ENCODE assay signal across 17 mouse cellular contexts in the genomic region with DNA sequence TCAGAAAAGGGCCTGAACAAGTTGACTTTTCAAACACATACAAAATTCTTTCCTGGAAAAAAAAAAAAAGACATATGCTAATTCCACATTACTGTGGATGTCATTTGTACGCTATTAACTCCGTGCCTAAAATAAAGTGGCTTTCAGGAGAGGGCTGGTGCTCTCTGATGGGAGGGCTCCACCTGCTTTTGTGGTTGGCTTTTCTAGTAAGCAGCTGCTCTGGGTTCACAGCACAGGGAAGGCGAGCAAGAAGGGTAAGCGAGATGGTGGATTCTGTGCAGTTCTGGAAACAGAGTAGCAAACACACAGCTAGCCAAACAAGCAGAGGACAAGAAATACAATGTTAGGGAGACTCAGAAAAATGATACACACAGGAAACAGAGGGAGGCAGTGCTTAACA. TPM values are rescaled to one million over a fixed set of nuclear protein-coding genes. Genes with fewer than 3 reads are reported as not detected.
DNase-seq lines count a peak whose midpoint lies in the region; ATAC-seq and TF ChIP-seq lines count a peak whose summit lies in the region.
"Had no signal": no experiment of that assay in that cellular context is flagged by ENCODE, and none has a peak within 500 bp of the region (broad histone marks: within the 10 kb centered on the region; RNA-seq: fewer than 3 reads in every experiment).

No protein-coding gene starts in this region.

- intact Hi-C loops in left cerebral cortex, adult 2 months (cut with DNase I): no loop called here

- no peak overlapping the region for H3K4me3 ChIP-seq in left cerebral cortex, adult 2 months
- no peak overlapping the region for H3K4me3 ChIP-seq in forebrain, embryonic 15.5 days
- H3K4me3 ChIP-seq in midbrain, embryonic 10.5 days: no peak overlapping the region
- H3K4me3 ChIP-seq in lung, adult 2 months (replicated peaks; ENCODE audit: extremely low read depth, low read depth, low read length): no peak overlapping the region
- H3K4me3 ChIP-seq: embryonic facial prominence, embryonic 12.5 days; limb, embryonic 10.5 days had no signal

- WGBS in forebrain, embryonic 15.5 days: 20% methylated on average over 4 of the region's 4 CpGs
- WGBS in midbrain, embryonic 10.5 days: 19% methylated on average over 4 of the region's 4 CpGs
- 55% methylated on average over 4 of the region's 4 CpGs for WGBS in lung, adult 2 months

- TF ChIP-seq CTCF in left cerebral cortex, adult 2 months (IDR thresholded peaks at IDR 0.05): no peak
- TF ChIP-seq CTCF in lung, adult 2 months (IDR thresholded peaks at IDR 0.05; ENCODE audit: insufficient read depth, low read length): no peak

- H3K9ac ChIP-seq in forebrain, embryonic 15.5 days (replicated peaks): no peak overlapping the region
- H3K9ac ChIP-seq: embryonic facial prominence, embryonic 12.5 days had no signal

- ATAC-seq in forebrain, embryonic 15.5 days (replicated peaks): peak; percentile 76

- peaks cover 23% of the 10 kb centered on the region for H3K4me1 ChIP-seq in forebrain, embryonic 15.5 days
- H3K4me1 ChIP-seq in midbrain, embryonic 10.5 days: peaks cover 41% of the 10 kb centered on the region
- no peaks in the 10 kb centered on the region for H3K4me1 ChIP-seq in lung, adult 2 months (ENCODE audit: control insufficient read depth, insufficient read depth, low read length)

- H3K36me3 ChIP-seq in forebrain, embryonic 15.5 days: no peaks in the 10 kb centered on the region
- no peaks in the 10 kb centered on the region for H3K36me3 ChIP-seq in midbrain, embryonic 10.5 days
- H3K36me3 ChIP-seq: embryonic facial prominence, embryonic 12.5 days; limb, embryonic 10.5 days had no signal

- peaks cover 8% of the 10 kb centered on the region; the same call in 1 of the 2 replicates for H3K27me3 ChIP-seq in forebrain, embryonic 15.5 days
- peaks cover 64% of the 10 kb centered on the region for H3K27me3 ChIP-seq in midbrain, embryonic 10.5 days (ENCODE audit: low read depth, poor library complexity, severe bottlenecking)

- H3K27ac ChIP-seq in left cerebral cortex, adult 2 months: peak overlapping the region; percentile 64
- H3K27ac ChIP-seq in forebrain, embryonic 15.5 days (replicated peaks): peak overlapping the region; percentile 51
- H3K27ac ChIP-seq in midbrain, embryonic 10.5 days (replicated peaks): peak overlapping the region; percentile 71
- H3K27ac ChIP-seq: embryonic facial prominence, embryonic 12.5 days; limb, embryonic 10.5 days had no signal

- H3K9me3 ChIP-seq in forebrain, embryonic 15.5 days: no peaks in the 10 kb centered on the region
- H3K9me3 ChIP-seq in midbrain, embryonic 10.5 days (replicated peaks): no peaks in the 10 kb centered on the region
- H3K9me3 ChIP-seq: embryonic facial prominence, embryonic 12.5 days; limb, embryonic 10.5 days had no signal

- no peak for DNase-seq in left cerebral cortex, adult 2 months (ENCODE audit: extremely low spot score in 1 of 2, low spot score in 2 of 2)
- DNase-seq in left cerebral cortex, adult 9 months (ENCODE audit: low spot score in 2 of 2): no peak
- no peak for DNase-seq in midbrain, embryonic 10.5 days (ENCODE audit: low spot score)
- peak; percentile 34 for DNase-seq in testis, postnatal 10 days (ENCODE audit: low spot score)
- no peak for DNase-seq in lung, adult 2 months
- no peak for DNase-seq in urinary bladder, postnatal 36 days (ENCODE audit: low spot score in 2 of 2)
- DNase-seq in ovary, postnatal 14 days (ENCODE audit: low spot score): no peak
- DNase-seq: heart, adult 18-20 months; heart, postnatal 36 days; kidney, adult 9 months; thymus, adult 2 months had no signal

- no peak for TF ChIP-seq POLR2A in lung, adult 2 months (IDR thresholded peaks at IDR 0.05; ENCODE audit: borderline replicate concordance, extremely low read depth, low read depth, low read length)

- H3K4me2 ChIP-seq in forebrain, embryonic 15.5 days (replicated peaks): no peak overlapping the region
- H3K4me2 ChIP-seq: embryonic facial prominence, embryonic 12.5 days had no signal

RNA-seq across cellular contexts. Expression of a gene that starts 18.6 kb away (rescaled TPM):
- total RNA-seq in left cerebral cortex, adult 2 months (2021): not detected
- not detected in 2 replicates for polyA plus RNA-seq in forebrain, embryonic 15.5 days (2015; fragmentation: Nextera tagmentation; extraction: Ambion mirVana)
- polyA plus RNA-seq in midbrain, embryonic 10.5 days (2016; fragmentation: Nextera tagmentation; extraction: Ambion mirVana): 0.11 TPM in 1 of 2 replicates, not detected in the other
- polyA plus RNA-seq in lung, adult 2 months (2012; rRNA removed): not detected in 2 replicates
- total RNA-seq: heart, adult 18-20 months; heart, postnatal 36 days; megakaryocyte progenitor cell, adult 5-6 weeks had no signal
- polyA plus RNA-seq: C2C12; embryonic facial prominence, embryonic 12.5 days; limb, embryonic 10.5 days; liver, embryonic 16.5 days had no signal

RNA-seq across cellular contexts. Expression of a gene that starts 55.6 kb away (rescaled TPM):
- total RNA-seq in left cerebral cortex, adult 2 months (2021): 10 to 100 TPM; 10.4 to 11.0 TPM
- polyA plus RNA-seq in forebrain, embryonic 15.5 days (2015; fragmentation: Nextera tagmentation; extraction: Ambion mirVana): 18.5 and 19.7 TPM in 2 replicates
- polyA plus RNA-seq in midbrain, embryonic 10.5 days (2016; fragmentation: Nextera tagmentation; extraction: Ambion mirVana): 28.4 and 29.7 TPM in 2 replicates
- 8.4 and 10.0 TPM in 2 replicates for polyA plus RNA-seq in lung, adult 2 months (2012; rRNA removed)
